Mouse (Mus musculus): ENCODE data around the gene Tmprss9. TPM values are rescaled to one million over a fixed set of nuclear protein-coding genes. Genes with fewer than 3 reads are reported as not detected.

Gene Tmprss9
- polyA plus RNA-seq, 1 experiment = not detected

DNA sequence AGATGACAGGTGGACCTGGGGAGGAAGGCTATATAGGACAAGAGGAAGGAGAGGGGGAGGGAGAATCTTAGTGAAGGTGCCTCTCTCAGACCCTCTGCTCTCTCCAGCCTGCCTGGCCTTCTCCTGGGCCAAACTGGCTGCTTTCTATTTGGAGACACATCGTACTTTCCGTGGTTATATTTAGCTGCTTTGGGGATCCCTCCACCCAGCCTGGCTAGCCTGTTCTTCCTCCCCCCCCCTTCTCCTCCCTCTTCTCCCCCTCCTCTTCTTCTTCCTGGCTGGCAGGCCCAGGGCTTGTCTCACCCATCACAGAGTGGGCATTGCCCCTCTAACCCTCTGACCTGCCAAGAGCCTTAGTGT is 69.3 kb downstream of the Tmprss9 start:
- peak overlapping the region; percentile 86 for H3K27ac ChIP-seq (ENCODE audit: insufficient read depth, low read depth, low read length)

DNA sequence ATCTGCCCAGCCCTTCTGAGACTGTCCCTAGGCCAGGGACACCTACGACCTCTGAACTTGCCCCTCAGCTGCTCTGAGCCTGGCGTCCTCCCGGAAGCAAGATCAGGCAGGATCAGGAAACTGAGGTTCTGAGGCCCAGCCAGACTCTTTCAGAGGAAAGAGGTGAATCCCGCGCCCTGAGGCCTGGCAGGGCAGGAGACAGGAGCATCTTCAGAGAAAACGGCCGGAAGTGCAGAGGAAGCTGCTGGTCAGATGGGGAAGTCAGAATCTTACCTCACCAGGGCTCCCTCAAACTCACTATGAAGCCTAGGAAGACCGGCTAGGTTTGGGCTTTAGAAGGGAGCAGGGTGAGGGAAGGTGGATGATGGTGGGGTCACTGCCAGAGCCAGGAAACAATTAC is 71.3 kb downstream of the Tmprss9 start:
- H3K4me3 ChIP-seq (ENCODE audit: insufficient read depth, low read length) = no peak overlapping the region
- TF ChIP-seq POLR2A (IDR thresholded peaks at IDR 0.05; ENCODE audit: borderline replicate concordance, low read depth, low read length) = no peak
- no peak for TF ChIP-seq CTCF (IDR thresholded peaks at IDR 0.05; ENCODE audit: low read depth, low read length)
- peaks cover 54% of the 10 kb centered on the region for H3K4me1 ChIP-seq (ENCODE audit: control insufficient read depth, insufficient read depth, low read length)
- H3K27ac ChIP-seq (ENCODE audit: insufficient read depth, low read depth, low read length) = peak overlapping the region; percentile 42

More for the DNA sequence above, 69.3 kb downstream of the Tmprss9 start:
- TF ChIP-seq POLR2A (IDR thresholded peaks at IDR 0.05; ENCODE audit: borderline replicate concordance, low read depth, low read length) (no peak), CTCF (IDR thresholded peaks at IDR 0.05; ENCODE audit: low read depth, low read length) (no peak)
- Histone ChIP-seq H3K4me3 (ENCODE audit: insufficient read depth, low read length) (peak overlapping the region; percentile 10; the same call in 1 of the 2 replicates), H3K4me1 (ENCODE audit: control insufficient read depth, insufficient read depth, low read length) (peaks cover 42% of the 10 kb centered on the region)

DNA sequence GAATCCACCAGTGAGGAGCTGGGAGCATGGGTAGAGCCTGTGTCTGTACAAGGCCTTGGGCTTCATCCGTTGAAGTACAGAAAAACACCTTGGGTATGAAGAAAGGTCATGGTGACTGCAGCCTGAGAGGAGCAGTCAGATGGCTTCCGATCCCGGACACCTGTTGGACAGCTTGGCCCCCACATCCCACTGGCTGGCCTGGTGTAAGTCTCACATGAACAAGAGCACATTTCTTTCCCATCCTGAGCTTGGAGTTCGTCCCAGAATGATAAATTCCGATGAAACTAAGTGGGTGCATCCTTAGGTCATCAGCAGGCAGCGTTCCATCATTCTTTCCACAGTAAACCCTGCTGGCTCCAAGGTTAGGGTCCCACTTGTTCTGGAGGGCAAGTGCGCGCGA is 72.1 kb downstream of the Tmprss9 start:
- Histone ChIP-seq H3K27ac (ENCODE audit: insufficient read depth, low read depth, low read length) (no peak overlapping the region), H3K4me3 (ENCODE audit: insufficient read depth, low read length) (no peak overlapping the region), H3K4me1 (ENCODE audit: control insufficient read depth, insufficient read depth, low read length) (peaks cover 60% of the 10 kb centered on the region)
- TF ChIP-seq CTCF (IDR thresholded peaks at IDR 0.05; ENCODE audit: low read depth, low read length) (no peak), POLR2A (IDR thresholded peaks at IDR 0.05; ENCODE audit: borderline replicate concordance, low read depth, low read length) (no peak)

DNA sequence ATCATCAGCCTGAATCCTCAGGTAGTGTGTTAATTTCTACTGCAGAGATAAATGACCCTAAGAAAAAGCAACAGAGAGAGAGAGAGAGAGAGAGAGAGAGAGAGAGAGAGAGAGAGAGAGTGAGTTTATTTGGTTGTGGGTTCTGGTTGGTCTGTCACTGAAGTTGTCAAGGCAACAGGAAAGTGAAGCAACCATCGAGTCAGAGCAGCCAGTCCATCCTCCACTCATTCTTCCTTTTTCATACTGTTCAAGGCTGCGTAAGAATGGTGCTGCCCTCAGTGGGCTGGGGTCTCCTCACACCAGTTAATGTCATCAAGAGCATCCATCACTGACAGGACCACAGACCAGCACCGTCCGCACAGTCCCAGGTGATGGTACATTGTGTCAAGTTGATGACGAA is 72.6 kb downstream of the Tmprss9 start:
- peaks cover 66% of the 10 kb centered on the region for H3K4me1 ChIP-seq (ENCODE audit: control insufficient read depth, insufficient read depth, low read length)
- H3K27ac ChIP-seq (ENCODE audit: insufficient read depth, low read depth, low read length) = no peak overlapping the region
- TF ChIP-seq CTCF (IDR thresholded peaks at IDR 0.05; ENCODE audit: low read depth, low read length) (no peak), POLR2A (IDR thresholded peaks at IDR 0.05; ENCODE audit: borderline replicate concordance, low read depth, low read length) (no peak)
- H3K4me3 ChIP-seq (ENCODE audit: insufficient read depth, low read length) = no peak overlapping the region

DNA sequence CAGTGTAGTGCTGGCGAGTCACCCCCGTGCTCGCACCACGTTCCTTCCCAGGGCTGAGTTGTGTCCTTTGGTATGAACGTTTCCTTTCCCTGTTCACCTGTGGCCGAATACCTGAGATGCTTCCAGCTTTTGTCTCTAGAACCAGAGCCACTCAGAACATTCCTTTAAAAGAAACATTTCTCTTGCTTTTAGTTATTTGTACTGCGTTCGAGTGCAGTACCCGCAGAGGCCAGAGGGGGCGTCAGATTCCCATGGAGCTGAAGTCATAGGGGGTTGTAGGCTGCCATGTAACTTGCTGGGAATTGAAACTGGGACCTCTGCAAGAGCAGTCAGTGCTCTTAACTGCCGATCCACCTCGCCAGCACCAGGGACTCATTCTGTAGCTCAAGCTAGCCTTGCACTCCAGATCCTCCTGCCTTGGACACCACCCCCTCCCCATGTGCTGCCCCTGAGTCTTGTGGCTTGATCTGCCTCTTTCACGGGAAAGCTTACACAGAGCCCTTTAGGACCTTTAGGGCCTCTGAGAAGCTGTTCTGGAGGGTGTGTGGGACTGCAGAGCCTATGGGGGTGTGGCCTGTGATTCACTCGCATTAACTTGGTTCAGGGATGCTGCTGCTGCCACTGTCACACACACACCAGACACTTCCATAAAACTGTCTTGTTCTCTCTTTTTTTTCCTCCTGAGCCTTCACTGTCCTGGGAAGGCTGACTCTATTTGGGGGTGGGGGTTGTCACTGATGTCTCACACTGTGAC is 75.2 kb downstream of the Tmprss9 start:
- H3K4me1 ChIP-seq (ENCODE audit: control insufficient read depth, insufficient read depth, low read length) = peaks cover 54% of the 10 kb centered on the region
- H3K4me3 ChIP-seq (ENCODE audit: insufficient read depth, low read length) = no peak overlapping the region
- no peak overlapping the region for H3K27ac ChIP-seq (ENCODE audit: insufficient read depth, low read depth, low read length)
- no peak for TF ChIP-seq POLR2A (IDR thresholded peaks at IDR 0.05; ENCODE audit: borderline replicate concordance, low read depth, low read length)
- TF ChIP-seq CTCF (IDR thresholded peaks at IDR 0.05; ENCODE audit: low read depth, low read length) = peak; percentile 77

DNA sequence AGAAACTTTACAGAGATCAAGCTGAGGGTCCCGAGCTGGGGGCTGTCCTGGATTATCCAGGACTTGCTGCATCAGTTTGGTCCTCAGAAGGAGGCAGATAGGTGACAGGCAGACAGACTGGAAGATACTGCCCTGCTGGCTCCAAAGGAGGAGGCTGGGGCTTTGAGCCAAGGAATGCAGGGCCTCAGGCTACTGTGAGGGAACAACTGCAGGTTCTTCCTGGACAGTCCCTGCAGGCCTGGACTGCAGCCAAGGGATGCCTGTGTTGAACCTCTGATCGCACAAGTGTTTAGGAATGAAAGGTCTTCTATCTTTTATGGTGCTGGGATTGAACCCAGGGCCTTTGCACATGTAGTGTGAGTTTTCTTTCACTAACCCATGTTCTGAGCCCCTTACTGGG is 76.2 kb downstream of the Tmprss9 start:
- peaks cover 48% of the 10 kb centered on the region for H3K4me1 ChIP-seq (ENCODE audit: control insufficient read depth, insufficient read depth, low read length)
- no peak overlapping the region for H3K27ac ChIP-seq (ENCODE audit: insufficient read depth, low read depth, low read length)
- no peak overlapping the region for H3K4me3 ChIP-seq (ENCODE audit: insufficient read depth, low read length)
- no peak for TF ChIP-seq CTCF (IDR thresholded peaks at IDR 0.05; ENCODE audit: low read depth, low read length)
- no peak for TF ChIP-seq POLR2A (IDR thresholded peaks at IDR 0.05; ENCODE audit: borderline replicate concordance, low read depth, low read length)

DNA sequence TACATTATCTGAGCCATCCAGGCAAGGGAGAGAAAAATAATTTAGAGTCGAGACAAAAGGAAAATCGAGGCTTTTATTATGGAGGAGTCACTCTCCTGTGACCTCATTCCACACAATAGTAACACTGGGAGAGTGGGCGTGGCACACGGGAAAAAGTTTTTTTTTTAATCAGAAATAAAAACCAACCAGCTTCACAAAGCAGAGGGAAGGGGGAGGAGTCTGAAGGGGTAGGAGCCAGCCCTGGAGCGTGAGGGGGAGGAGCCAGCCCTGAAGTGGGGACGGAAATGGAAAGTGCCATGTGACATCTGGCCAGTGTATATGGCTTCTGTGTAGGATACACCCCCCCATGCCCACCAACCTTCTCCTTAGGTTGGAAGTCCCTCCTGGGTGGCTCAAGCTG is 76.9 kb downstream of the Tmprss9 start:
- no peak for TF ChIP-seq POLR2A (IDR thresholded peaks at IDR 0.05; ENCODE audit: borderline replicate concordance, low read depth, low read length)
- no peak for TF ChIP-seq CTCF (IDR thresholded peaks at IDR 0.05; ENCODE audit: low read depth, low read length)
- Histone ChIP-seq H3K4me1 (ENCODE audit: control insufficient read depth, insufficient read depth, low read length) (peaks cover 41% of the 10 kb centered on the region), H3K4me3 (ENCODE audit: insufficient read depth, low read length) (no peak overlapping the region), H3K27ac (ENCODE audit: insufficient read depth, low read depth, low read length) (peak overlapping the region; percentile 12)

DNA sequence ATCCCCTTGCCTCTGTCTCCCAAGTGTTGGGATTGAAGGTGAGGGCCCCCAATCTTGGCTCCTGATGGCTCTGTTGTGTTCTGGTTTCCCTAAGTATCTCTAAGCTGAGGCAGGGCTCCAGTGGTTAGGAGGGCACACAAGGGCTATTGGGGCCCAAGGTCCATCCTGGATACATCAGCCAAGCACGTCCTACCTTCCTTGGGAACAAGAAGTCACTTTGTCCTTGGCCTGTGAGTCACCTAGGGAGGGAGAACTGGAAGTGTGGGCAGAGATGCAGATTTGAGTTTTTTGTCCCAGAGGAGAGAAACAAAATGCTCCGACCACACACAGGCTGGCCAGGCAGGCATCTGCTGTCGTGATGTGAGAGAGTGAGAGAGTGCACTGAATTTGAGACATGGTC is 77.4 kb downstream of the Tmprss9 start:
- TF ChIP-seq POLR2A (IDR thresholded peaks at IDR 0.05; ENCODE audit: borderline replicate concordance, low read depth, low read length) (no peak), CTCF (IDR thresholded peaks at IDR 0.05; ENCODE audit: low read depth, low read length) (no peak)
- Histone ChIP-seq H3K27ac (ENCODE audit: insufficient read depth, low read depth, low read length) (peak overlapping the region; percentile 12), H3K4me1 (ENCODE audit: control insufficient read depth, insufficient read depth, low read length) (peaks cover 35% of the 10 kb centered on the region), H3K4me3 (ENCODE audit: insufficient read depth, low read length) (no peak overlapping the region)

Other genes with a start within 250 kb of the Tmprss9 start
- gene Csnk1g2, start 249.0 kb upstream of the Tmprss9 start, polyA plus RNA-seq (2012; ENCODE audit: insufficient read depth, insufficient read length, missing spikeins) = 87.3 and 98.4 TPM in 2 replicates
- gene Btbd2, start 214.8 kb upstream of the Tmprss9 start, polyA plus RNA-seq (2012; ENCODE audit: insufficient read depth, insufficient read length, missing spikeins) = 20.9 and 22.7 TPM in 2 replicates
- gene Mknk2, start 193.7 kb upstream of the Tmprss9 start, polyA plus RNA-seq (2012; ENCODE audit: insufficient read depth, insufficient read length, missing spikeins) = 107 and 117 TPM in 2 replicates
- gene Mob3a, start 169.9 kb upstream of the Tmprss9 start, polyA plus RNA-seq (2012; ENCODE audit: insufficient read depth, insufficient read length, missing spikeins) = 53.3 and 53.8 TPM in 2 replicates
- 11.0 and 25.2 TPM in 2 replicates for gene Izumo4, start 169.7 kb upstream of the Tmprss9 start, polyA plus RNA-seq (2012; ENCODE audit: insufficient read depth, insufficient read length, missing spikeins)
- 121 and 129 TPM in 2 replicates for gene Ap3d1, start 129.6 kb upstream of the Tmprss9 start, polyA plus RNA-seq (2012; ENCODE audit: insufficient read depth, insufficient read length, missing spikeins)
- gene Dot1l, start 116.6 kb upstream of the Tmprss9 start, polyA plus RNA-seq (2012; ENCODE audit: insufficient read depth, insufficient read length, missing spikeins) = 20.9 and 22.1 TPM in 2 replicates
- gene Sf3a2, start 73.7 kb upstream of the Tmprss9 start, polyA plus RNA-seq (2012; ENCODE audit: insufficient read depth, insufficient read length, missing spikeins) = 38.5 and 51.4 TPM in 2 replicates
- gene Plekhj1, start 73.2 kb upstream of the Tmprss9 start, polyA plus RNA-seq (2012; ENCODE audit: insufficient read depth, insufficient read length, missing spikeins) = 117 and 122 TPM in 2 replicates
- not detected in 2 replicates for gene Amh, start 66.6 kb upstream of the Tmprss9 start, polyA plus RNA-seq (2012; ENCODE audit: insufficient read depth, insufficient read length, missing spikeins)
- not detected in 2 replicates for gene Jsrp1, start 58.4 kb upstream of the Tmprss9 start, polyA plus RNA-seq (2012; ENCODE audit: insufficient read depth, insufficient read length, missing spikeins)
- 823 and 921 TPM in 2 replicates for gene Oaz1, start 45.2 kb upstream of the Tmprss9 start, polyA plus RNA-seq (2012; ENCODE audit: insufficient read depth, insufficient read length, missing spikeins)
- not detected in 2 replicates for gene Lingo3, start 27.8 kb upstream of the Tmprss9 start, polyA plus RNA-seq (2012; ENCODE audit: insufficient read depth, insufficient read length, missing spikeins)
- 49.7 and 54.3 TPM in 2 replicates for gene Lsm7, start 16.6 kb upstream of the Tmprss9 start, polyA plus RNA-seq (2012; ENCODE audit: insufficient read depth, insufficient read length, missing spikeins)
- 15.0 and 20.2 TPM in 2 replicates for gene Sppl2b, start 16.6 kb upstream of the Tmprss9 start, polyA plus RNA-seq (2012; ENCODE audit: insufficient read depth, insufficient read length, missing spikeins)
- 76.6 and 101 TPM in 2 replicates for gene Timm13, start 29.1 kb downstream of the Tmprss9 start, polyA plus RNA-seq (2012; ENCODE audit: insufficient read depth, insufficient read length, missing spikeins)
- 18.9 and 19.5 TPM in 2 replicates for gene Lmnb2, start 46.4 kb downstream of the Tmprss9 start, polyA plus RNA-seq (2012; ENCODE audit: insufficient read depth, insufficient read length, missing spikeins)
- 15.8 and 20.9 TPM in 2 replicates for gene Gadd45b, start 58.2 kb downstream of the Tmprss9 start, polyA plus RNA-seq (2012; ENCODE audit: insufficient read depth, insufficient read length, missing spikeins)
- 3.5 and 4.6 TPM in 2 replicates for gene Gng7, start 143.1 kb downstream of the Tmprss9 start, polyA plus RNA-seq (2012; ENCODE audit: insufficient read depth, insufficient read length, missing spikeins)
- not detected in 2 replicates for gene Diras1, start 153.8 kb downstream of the Tmprss9 start, polyA plus RNA-seq (2012; ENCODE audit: insufficient read depth, insufficient read length, missing spikeins)
- gene Slc39a3, start 165.6 kb downstream of the Tmprss9 start, polyA plus RNA-seq (2012; ENCODE audit: insufficient read depth, insufficient read length, missing spikeins) = 14.0 and 14.5 TPM in 2 replicates
- gene Sgta, start 188.3 kb downstream of the Tmprss9 start, polyA plus RNA-seq (2012; ENCODE audit: insufficient read depth, insufficient read length, missing spikeins) = 58.5 and 66.8 TPM in 2 replicates
- gene Thop1, start 198.2 kb downstream of the Tmprss9 start, polyA plus RNA-seq (2012; ENCODE audit: insufficient read depth, insufficient read length, missing spikeins) = 7.4 and 10.8 TPM in 2 replicates
- gene Creb3l3, start 227.0 kb downstream of the Tmprss9 start, polyA plus RNA-seq (2012; ENCODE audit: insufficient read depth, insufficient read length, missing spikeins) = 1.3 TPM in 2 replicates
- 71.4 and 77.6 TPM in 2 replicates for gene Map2k2, start 234.1 kb downstream of the Tmprss9 start, polyA plus RNA-seq (2012; ENCODE audit: insufficient read depth, insufficient read length, missing spikeins)